Mouse (Mus musculus) monocyte, adult 5-6 weeks (primary cell): ENCODE data around the gene Nup85. TPM values are rescaled to one million over a fixed set of nuclear protein-coding genes. Genes with fewer than 3 reads are reported as not detected.
"Not testable (repeated sequence)": the region's sequence is repeated elsewhere in the genome, so short reads cannot be mapped to it uniquely, and the experiment has no call there.

Experiments
- ATAC-seq: fragments of 153-309, 156-312 bp; replicated peaks from 2 replicates; pipeline ENCODE4 v1.8.0; 2017; ENCODE audit warnings: mild to moderate bottlenecking; ENCODE audit not compliant: low TSS enrichment, insufficient number of reproducible peaks, severe bottlenecking, poor library complexity, low FRiP score
- total RNA-seq: library from RNA; stranded (forward); fragments of 200-1000, 200-491, 200-594 nt; gene quantifications from 3 replicates; pipeline ENCODE4 v1.2.3, GENCODE M21; 2017

Gene Nup85
- 44.3 to 90.7 TPM (median 75.8 TPM) in 3 replicates for total RNA-seq

GRCm38 (mm10) chr11:115564064-115564809 lies at the start of gene Nup85:
Gene Nup85, plus strand, starts transcription at chr11:115564434.
- peak; percentile 98 for ATAC-seq

DNA sequence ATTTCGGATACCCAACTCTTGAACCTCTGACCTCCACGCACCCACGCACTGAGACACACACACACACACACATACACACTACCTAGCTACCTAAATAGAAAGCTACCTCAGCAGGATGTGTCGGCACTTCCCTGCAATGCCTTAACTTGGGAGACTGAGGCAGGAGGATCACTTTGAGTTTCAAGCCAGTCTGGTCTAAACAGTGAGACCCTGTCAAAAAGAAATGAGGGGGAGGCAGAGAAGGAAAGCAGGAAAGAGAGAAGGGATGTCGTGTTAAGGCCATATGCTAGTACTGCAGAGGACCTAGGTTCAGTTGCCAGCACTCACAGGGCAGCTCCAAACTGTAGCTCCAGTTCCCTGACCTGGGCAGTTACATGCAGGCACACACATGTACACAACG lies 49.2 kb upstream of the Nup85 start:
- no peak for ATAC-seq

DNA sequence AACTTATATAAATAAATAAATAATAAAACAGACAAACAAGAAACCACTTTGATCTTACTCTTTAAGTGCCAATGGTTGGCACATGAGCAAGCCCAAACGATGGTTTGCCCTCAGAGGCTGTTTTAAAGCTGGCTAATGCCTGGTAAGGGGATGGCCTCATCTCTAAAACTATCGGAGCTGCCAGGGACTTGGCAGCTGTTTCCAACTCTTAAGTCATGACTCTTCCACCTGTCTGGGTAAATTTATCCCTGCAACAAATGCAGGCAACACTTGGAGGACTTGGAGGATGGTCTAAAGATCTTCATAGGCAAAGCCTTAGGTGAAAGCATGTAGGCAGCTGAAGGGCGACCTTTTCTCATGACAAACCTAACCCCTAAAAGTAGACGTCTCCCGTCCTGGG lies 47.3 kb upstream of the Nup85 start:
- no peak for ATAC-seq

DNA sequence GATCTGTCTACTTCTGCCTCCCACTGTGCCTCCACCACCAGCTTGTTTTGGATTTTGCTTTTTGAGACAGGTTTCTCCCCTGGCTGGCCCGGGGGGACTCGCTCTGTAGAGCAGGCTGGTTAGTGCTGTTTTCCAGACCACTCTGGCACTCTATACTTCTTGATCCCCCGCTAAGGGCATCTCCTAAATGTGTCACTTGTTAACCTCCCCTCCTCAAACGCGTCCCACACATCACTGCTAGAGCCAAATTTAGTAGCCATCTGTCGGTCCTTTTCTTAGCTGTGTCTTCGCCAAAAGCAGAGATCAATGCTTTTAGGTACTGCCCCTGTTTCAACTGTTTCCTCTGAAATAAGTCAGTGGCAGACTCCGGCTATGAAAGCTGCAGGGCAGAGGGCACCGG lies 45.5 kb upstream of the Nup85 start:
- ATAC-seq: no peak

- ATAC-seq: no peak
Observed at GRCm38 (mm10) chr11:115519581-115519980, 44.7 kb upstream of the Nup85 start.

DNA sequence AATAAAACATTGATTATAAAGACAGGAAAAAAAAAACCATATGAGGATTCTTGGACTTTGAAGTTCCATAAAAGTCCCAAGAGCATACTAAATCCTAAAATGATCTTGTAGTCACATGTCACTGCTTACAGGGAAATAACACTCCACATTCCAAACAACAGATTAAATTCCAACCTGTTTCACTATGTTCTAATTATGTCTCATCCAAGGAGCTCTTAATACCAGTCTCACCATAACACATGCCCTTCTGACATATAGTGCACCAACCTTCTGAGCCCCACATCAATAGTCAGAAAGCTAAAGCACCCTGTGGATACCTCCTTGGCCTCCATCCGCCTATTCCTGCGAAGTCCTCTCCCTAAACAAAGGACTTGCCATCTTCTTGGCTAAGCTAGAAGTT lies 44.0 kb upstream of the Nup85 start:
- ATAC-seq: no peak

GRCm38 (mm10) chr11:115521080-115521479 lies 43.2 kb upstream of the Nup85 start:
- no peak for ATAC-seq

- ATAC-seq: no peak
Observed at GRCm38 (mm10) chr11:115522238-115522637, 42.0 kb upstream of the Nup85 start.

- no peak for ATAC-seq
Observed at GRCm38 (mm10) chr11:115522703-115523102, 41.5 kb upstream of the Nup85 start.

DNA sequence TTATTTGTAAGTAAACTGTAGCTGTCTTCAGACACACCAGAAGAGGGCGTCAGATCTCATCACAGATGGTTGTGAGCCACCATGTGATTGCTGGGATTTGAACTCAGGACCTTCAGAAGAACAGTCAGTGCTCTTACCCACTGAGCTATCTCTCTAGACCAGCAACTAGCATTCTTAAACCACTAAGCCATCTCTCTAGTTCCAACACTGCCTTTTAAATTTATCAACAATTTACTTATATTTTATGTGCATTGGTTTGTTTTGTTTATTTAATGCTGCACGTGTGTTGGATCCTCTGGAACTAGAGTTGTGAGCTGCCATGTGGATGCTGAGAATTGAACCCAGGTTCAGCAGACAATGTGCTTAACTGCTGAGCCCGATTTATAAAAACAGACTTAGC lies 37.8 kb upstream of the Nup85 start:
- not testable (repeated sequence) for ATAC-seq

DNA sequence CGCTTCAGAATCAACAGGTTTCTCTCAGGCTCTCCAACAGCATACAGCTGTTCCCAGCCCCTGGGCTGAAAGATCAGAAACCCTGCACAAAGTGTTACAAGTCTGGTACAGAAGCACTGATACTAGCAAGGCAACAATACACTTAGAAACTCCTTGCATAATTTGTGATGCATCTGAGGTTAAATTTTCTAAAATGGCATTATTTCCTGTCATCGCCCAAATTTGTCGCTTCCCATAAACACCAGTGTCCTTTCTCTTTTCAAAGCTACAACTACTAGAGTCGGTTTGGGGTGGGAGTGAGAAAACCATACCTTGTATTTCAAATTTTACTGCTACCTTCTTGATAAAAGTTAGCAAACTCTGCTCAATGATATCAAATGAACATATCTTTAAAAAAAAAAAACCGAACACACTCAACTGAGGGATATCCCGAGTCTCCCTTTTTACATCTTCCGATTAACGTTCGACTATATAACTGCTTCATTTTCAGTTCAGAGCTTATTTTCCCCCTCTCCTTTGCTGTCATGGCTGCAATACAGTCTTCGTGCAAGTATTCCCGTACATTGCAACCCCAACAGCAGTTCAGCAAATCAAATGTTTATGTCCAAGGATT lies 29.4 kb upstream of the Nup85 start:
- ATAC-seq: no peak

DNA sequence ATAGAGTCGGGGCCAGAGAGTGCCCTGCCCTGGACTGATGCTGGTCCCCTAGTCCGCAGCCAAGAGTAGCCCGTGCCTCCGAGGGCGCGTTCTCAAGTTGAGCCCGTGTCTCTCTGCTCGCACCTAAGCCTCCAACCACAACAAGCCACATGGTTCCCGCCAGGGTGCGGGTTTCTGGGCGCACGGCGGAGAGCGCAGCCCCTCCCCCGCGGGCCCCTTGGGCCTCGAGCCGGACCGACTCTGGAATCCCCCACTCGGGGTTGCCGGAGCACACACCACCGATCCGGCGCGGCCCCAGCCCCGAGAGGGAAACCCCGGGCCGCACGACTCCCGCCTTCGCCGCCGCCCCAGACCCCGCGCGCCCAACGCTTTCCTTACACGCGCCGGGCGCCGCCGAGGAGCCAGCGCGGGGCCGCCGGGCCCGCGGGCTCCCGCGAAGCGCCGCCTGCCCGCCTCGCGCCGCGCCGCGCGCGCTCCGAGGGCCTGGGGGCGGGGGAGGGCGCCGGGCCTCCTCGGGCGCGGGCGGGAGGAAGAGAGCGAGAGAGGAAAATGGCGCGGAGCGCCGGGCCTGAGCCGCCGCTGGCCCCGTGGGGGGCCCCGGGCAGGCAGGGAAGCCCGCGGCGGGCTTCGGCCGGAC lies 28.7 kb upstream of the Nup85 start:
- ATAC-seq: peak; percentile 52

GRCm38 (mm10) chr11:115536038-115536681 lies 28.1 kb upstream of the Nup85 start, which contains the start of gene Sumo2:
Gene Sumo2, minus strand, starts transcription at chr11:115536276.
- peak; percentile 79 for ATAC-seq

DNA sequence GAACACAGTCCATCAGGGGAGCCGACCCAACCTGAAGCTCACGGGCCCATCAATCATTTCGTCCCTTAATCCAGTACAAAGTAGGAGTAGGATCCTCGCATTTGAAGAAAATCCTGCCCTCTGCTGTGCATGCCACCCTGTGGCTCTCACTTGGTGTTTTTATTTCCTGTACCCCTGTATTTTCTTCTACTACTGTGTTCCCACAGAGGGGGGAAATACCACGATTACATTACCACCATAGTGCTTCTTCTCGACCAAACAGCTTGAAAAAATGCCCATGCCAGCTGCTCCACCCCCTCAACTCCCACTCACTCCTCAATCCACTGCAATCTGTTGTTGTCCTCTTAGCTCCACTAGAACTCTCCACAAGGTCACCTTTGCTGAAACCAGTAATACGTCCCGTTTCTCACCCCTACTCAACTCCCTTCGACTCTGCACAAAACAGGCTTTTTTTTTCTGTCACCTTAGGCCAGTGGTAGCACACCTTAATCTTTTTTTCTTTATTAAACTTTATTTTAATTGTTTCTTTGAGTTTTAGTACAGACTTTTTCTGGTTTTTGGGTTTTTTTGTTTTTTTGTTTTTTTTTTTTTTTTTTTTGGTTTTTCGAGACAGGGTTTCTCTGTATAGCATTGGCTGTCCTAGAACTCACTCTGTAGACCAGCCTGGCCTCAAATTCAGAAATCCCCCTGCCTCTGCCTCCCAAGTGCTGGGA lies 27.2 kb upstream of the Nup85 start:
- ATAC-seq: 0 out of 2 replicates have a peak, but pooled peaks have one; percentile 10

GRCm38 (mm10) chr11:115538045-115538444 lies 26.2 kb upstream of the Nup85 start:
- ATAC-seq: no peak

GRCm38 (mm10) chr11:115543571-115543970 lies 20.7 kb upstream of the Nup85 start:
- no peak for ATAC-seq

- peak; percentile 66; the same call in 1 of the 2 replicates for ATAC-seq
Observed at GRCm38 (mm10) chr11:115552783-115553182, 11.5 kb upstream of the Nup85 start.

DNA sequence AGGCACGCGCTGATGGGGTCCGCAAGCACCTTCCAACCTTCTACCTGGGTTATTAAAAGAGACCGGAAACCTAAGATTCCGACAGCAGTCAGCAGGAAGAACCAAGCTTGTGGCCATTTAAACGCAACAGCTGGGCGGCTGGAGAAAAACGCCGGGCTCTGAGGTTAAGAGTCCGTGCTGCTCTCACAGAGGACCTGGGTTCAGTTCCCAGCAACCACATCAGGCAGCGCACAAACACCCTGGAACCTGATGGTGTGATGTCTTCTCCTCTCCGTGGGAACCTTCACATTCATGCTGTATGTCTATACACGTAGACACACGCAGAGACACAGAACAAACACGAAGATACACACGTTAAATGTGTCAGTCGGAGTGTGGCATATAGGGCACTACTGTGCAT lies 8.5 kb upstream of the Nup85 start:
- no peak for ATAC-seq

DNA sequence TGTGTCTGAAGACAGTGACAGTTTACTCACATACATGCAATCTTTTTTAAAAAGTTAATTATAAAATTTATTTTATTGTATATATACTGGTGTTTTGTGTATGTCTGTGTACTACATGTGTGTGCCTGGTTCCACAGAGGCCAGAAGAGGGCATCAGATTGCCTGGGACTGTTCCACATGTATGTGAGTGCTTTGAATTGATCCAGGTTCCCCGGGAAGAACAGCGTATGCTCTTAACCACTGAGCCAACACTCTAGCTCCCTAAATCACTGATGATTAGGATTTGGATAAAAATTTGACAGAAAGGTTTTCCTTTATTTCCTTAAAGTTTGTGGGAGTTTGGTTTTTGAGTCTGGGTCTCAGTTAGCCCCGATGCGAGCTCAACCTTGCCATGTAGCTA lies 828 bp upstream of the Nup85 start:
- ATAC-seq: no peak
